Mouse (Mus musculus) CH12.LX (cell line): ENCODE measurements at regions not wholly inside any gene's neighbourhood (a gene's known extent, or its start where the extent isn't known, plus 50 kb on each side); places are given as distances from the start of the nearest gene placed in this dataset.

Source experiments
- DNase-seq: peaks from one replicate; pipeline ENCODE4 v3.0.0-alpha.2; 2013; ENCODE audit errors: extremely low read depth
- H3K27ac ChIP-seq: 2 replicates; pipeline ENCODE4 v1.5.1; 2012; ENCODE audit warnings: low read depth, mild to moderate bottlenecking, control low read depth, moderate library complexity; ENCODE audit not compliant: insufficient read depth
- H3K27me3 ChIP-seq: replicated peaks from 2 replicates; pipeline ENCODE3; 2012; ENCODE audit warnings: inconsistent platforms
- H3K36me3 ChIP-seq, 2 experiments: replicated peaks in 1 of 2; 2 replicates each; pipeline versions ENCODE3 to v1.6.1; 2012; ENCODE audit warnings: inconsistent platforms in 1 of 2, low read length in 1 of 2, mild to moderate bottlenecking in 1 of 2, mixed read lengths in 1 of 2, moderate library complexity in 1 of 2; ENCODE audit not compliant: control insufficient read depth in 1 of 2, insufficient read depth in 1 of 2
- H3K4me1 ChIP-seq, 2 experiments: 2 replicates each; pipeline ENCODE4 v1.6.1; 2012; ENCODE audit warnings: inconsistent platforms in 1 of 2, moderate library complexity in 1 of 2; ENCODE audit not compliant: insufficient read depth in 2 of 2, control insufficient read depth in 1 of 2
- H3K4me2 ChIP-seq: 2 replicates; pipeline ENCODE4 v1.6.1; 2012; ENCODE audit warnings: low read depth, mild to moderate bottlenecking, control low read depth; ENCODE audit not compliant: poor library complexity, insufficient read depth, severe bottlenecking
- H3K4me3 ChIP-seq, 3 experiments: fragments of 150-350 bp in 1 of 3; sonication (generic) in 1 of 3; replicated peaks in 1 of 3; 2 replicates each; pipeline versions ENCODE3 to v1.5.1; 2011 to 2012; ENCODE audit warnings: low read depth in 2 of 3, low read length in 2 of 3, mild to moderate bottlenecking in 2 of 3, moderate library complexity in 2 of 3, control low read depth in 1 of 3, improper control_type of control experiment in 1 of 3, inconsistent platforms in 1 of 3, mixed read lengths in 1 of 3; ENCODE audit not compliant: poor library complexity in 1 of 3
- H3K79me2 ChIP-seq: replicated peaks from 2 replicates; pipeline ENCODE4 v1.6.1; 2012; ENCODE audit warnings: mild to moderate bottlenecking, moderate library complexity; ENCODE audit not compliant: control insufficient read depth, poor library complexity, insufficient read depth, severe bottlenecking; ENCODE audit errors: extremely low read depth
- H3K9ac ChIP-seq: 2 replicates; pipeline ENCODE4 v1.6.1; 2012; ENCODE audit warnings: low read depth, mild to moderate bottlenecking, control low read depth, moderate library complexity; ENCODE audit not compliant: insufficient read depth
- H3K9me3 ChIP-seq: replicated peaks from 2 replicates; pipeline ENCODE3; 2012; ENCODE audit warnings: low read length, inconsistent platforms, mixed read lengths
- CHD2 ChIP-seq: IDR thresholded peaks from 2 replicates; pipeline ENCODE4 v1.6.1; 2011; ENCODE audit warnings: low read length, improper control_type of control experiment
- CTCF ChIP-seq, 2 experiments: IDR thresholded peaks in 1 of 2; conservative IDR thresholded peaks in 1 of 2; 2 replicates each; pipeline ENCODE4 v1.5.1; 2011 to 2012; ENCODE audit warnings: low read depth in 2 of 2, low read length in 2 of 2, improper control_type of control experiment in 1 of 2, inconsistent platforms in 1 of 2, mild to moderate bottlenecking in 1 of 2, moderate library complexity in 1 of 2
- ELF1 ChIP-seq: IDR thresholded peaks from 2 replicates; pipeline ENCODE4 v1.6.1; 2014; ENCODE audit warnings: low read depth, mild to moderate bottlenecking, inconsistent platforms, low read length, improper control_type of control experiment
- EP300 ChIP-seq: IDR thresholded peaks from 2 replicates; pipeline ENCODE4 v1.6.1; 2011; ENCODE audit warnings: low read length, improper control_type of control experiment
- ETS1 ChIP-seq: conservative IDR thresholded peaks from 2 replicates; pipeline ENCODE4 v1.6.1; 2012; ENCODE audit warnings: low read depth, mild to moderate bottlenecking, inconsistent platforms, low read length, improper control_type of control experiment, moderate library complexity
- GABPA ChIP-seq: IDR thresholded peaks from 2 replicates; pipeline ENCODE4 v1.6.1; 2012; ENCODE audit warnings: low read depth, low read length, improper control_type of control experiment, inconsistent platforms; ENCODE audit not compliant: insufficient replicate concordance
- HCFC1 ChIP-seq: IDR thresholded peaks from 2 replicates; pipeline ENCODE4 v1.6.1; 2012; ENCODE audit warnings: low read depth, mild to moderate bottlenecking, inconsistent platforms, low read length, improper control_type of control experiment
- IRF4 ChIP-seq: IDR thresholded peaks from 2 replicates; pipeline ENCODE4 v1.6.1; 2014; ENCODE audit warnings: low read depth, mild to moderate bottlenecking, inconsistent platforms, low read length, improper control_type of control experiment
- JUN ChIP-seq: IDR thresholded peaks from 2 replicates; pipeline ENCODE4 v1.6.1; 2011; ENCODE audit warnings: low read depth, mild to moderate bottlenecking, low read length, improper control_type of control experiment, moderate library complexity; ENCODE audit not compliant: insufficient read depth
- JUND ChIP-seq: conservative IDR thresholded peaks from 2 replicates; pipeline ENCODE4 v1.6.1; 2011; ENCODE audit warnings: low read depth, low read length, improper control_type of control experiment
- KAT2A ChIP-seq: IDR thresholded peaks from 2 replicates; pipeline ENCODE4 v1.6.1; 2012; ENCODE audit warnings: low read length, improper control_type of control experiment, inconsistent platforms; ENCODE audit not compliant: insufficient replicate concordance
- MAX ChIP-seq: IDR thresholded peaks from 2 replicates; pipeline ENCODE4 v1.6.1; 2011; ENCODE audit warnings: low read length, improper control_type of control experiment
- MAZ ChIP-seq: IDR thresholded peaks from 2 replicates; pipeline ENCODE4 v1.6.1; 2012; ENCODE audit warnings: low read depth, mild to moderate bottlenecking, inconsistent platforms, low read length, improper control_type of control experiment, moderate library complexity
- MEF2A ChIP-seq: IDR thresholded peaks from 2 replicates; pipeline ENCODE4 v1.6.1; 2014; ENCODE audit warnings: low read depth, mild to moderate bottlenecking, inconsistent platforms, low read length, improper control_type of control experiment, borderline replicate concordance
- MXI1 ChIP-seq: IDR thresholded peaks from 2 replicates; pipeline ENCODE4 v1.6.1; 2011; ENCODE audit warnings: mild to moderate bottlenecking, low read depth, low read length, improper control_type of control experiment
- MYC ChIP-seq: IDR thresholded peaks from 2 replicates; pipeline ENCODE4 v1.6.1; 2011; ENCODE audit warnings: low read depth, mild to moderate bottlenecking, improper control_type of control experiment, low read length
- NELFE ChIP-seq: IDR thresholded peaks from 2 replicates; pipeline ENCODE4 v1.6.1; 2011; ENCODE audit warnings: low read depth, low read length, improper control_type of control experiment
- NRF1 ChIP-seq: IDR thresholded peaks from 2 replicates; pipeline ENCODE4 v1.6.1; 2014; ENCODE audit warnings: low read depth, mild to moderate bottlenecking, inconsistent platforms, low read length, improper control_type of control experiment, moderate library complexity
- PAX5 ChIP-seq: IDR thresholded peaks from 2 replicates; pipeline ENCODE4 v1.6.1; 2012; ENCODE audit warnings: low read length, inconsistent platforms, mixed read lengths
- POLR2AphosphoS2 ChIP-seq: IDR thresholded peaks from 2 replicates; pipeline ENCODE4 v1.6.1; 2011; ENCODE audit warnings: low read depth, low read length, improper control_type of control experiment
- RAD21 ChIP-seq: IDR thresholded peaks from 2 replicates; pipeline ENCODE4 v1.6.1; 2011; ENCODE audit warnings: low read depth, mild to moderate bottlenecking, low read length, improper control_type of control experiment, moderate library complexity
- RCOR1 ChIP-seq: conservative IDR thresholded peaks from 2 replicates; pipeline ENCODE4 v1.6.1; 2012; ENCODE audit warnings: low read depth, mild to moderate bottlenecking, inconsistent platforms, low read length, improper control_type of control experiment
- SMC3 ChIP-seq: IDR thresholded peaks from 2 replicates; pipeline ENCODE4 v1.6.1; 2011; ENCODE audit warnings: low read depth, low read length, improper control_type of control experiment
- USF1 ChIP-seq: IDR thresholded peaks from 2 replicates; pipeline ENCODE4 v1.6.1; 2014; ENCODE audit warnings: low read depth, mild to moderate bottlenecking, inconsistent platforms, low read length, improper control_type of control experiment
- USF2 ChIP-seq: conservative IDR thresholded peaks from 2 replicates; pipeline ENCODE4 v1.6.1; 2011; ENCODE audit warnings: low read depth, low read length, improper control_type of control experiment
- ZC3H11A ChIP-seq: IDR thresholded peaks from 2 replicates; pipeline ENCODE4 v1.6.1; 2012; ENCODE audit warnings: low read depth, mild to moderate bottlenecking, inconsistent platforms, low read length, improper control_type of control experiment
- ZMIZ1 ChIP-seq: IDR thresholded peaks from 2 replicates; pipeline ENCODE4 v1.6.1; 2012; ENCODE audit warnings: low read depth, mild to moderate bottlenecking, inconsistent platforms, low read length, improper control_type of control experiment
- ZNF384 ChIP-seq: IDR thresholded peaks from 2 replicates; pipeline ENCODE4 v1.6.1; 2012; ENCODE audit warnings: low read depth, low read length, improper control_type of control experiment, inconsistent platforms
- dilution Hi-C: fragments of 300-500 bp; cut with MboI; formaldehyde crosslinking; loops from 2 replicates; pipeline ENCODE4 v1.14.3; 2020; ENCODE audit warnings: low sequenced_read_pairs; ENCODE audit not compliant: extremely low pct_unique_long_range_greater_than_20kb, extremely low pct_ligation_motif_present
- in situ Hi-C: fragments of 300-500 bp; cut with MboI; formaldehyde crosslinking; loops from 3 replicates; pipeline ENCODE4 v1.14.3; 2019; ENCODE audit warnings: low sequenced_read_pairs, low pct_ligation_motif_present, low pct_unique_long_range_greater_than_20kb, mixed read lengths

GRCm38 (mm10) chr14:73730796-73731195 is 69.8 kb downstream of the Gm21750 start:
- H3K27me3 ChIP-seq, result no peaks in the 10 kb centered on the region
- TF ChIP-seq EP300, result peak; percentile 49; the same call in 1 of the 2 replicates
- TF ChIP-seq ETS1, result peak; percentile 57
- TF ChIP-seq JUND, result peak; percentile 21; the same call in 1 of the 2 replicates
- no peak for TF ChIP-seq MXI1
- no peak for TF ChIP-seq ZMIZ1
- no peak for TF ChIP-seq NRF1
- TF ChIP-seq MYC, result no peak
- TF ChIP-seq CTCF (conservative IDR thresholded peaks at IDR 0.05 in 1 of 2, IDR thresholded peaks at IDR 0.05 in 1 of 2; ENCODE audit: low read depth in 2 of 2, low read length in 2 of 2), result no peak
- TF ChIP-seq ZNF384, result peak; percentile 86
- TF ChIP-seq POLR2AphosphoS2, result no peak
- no peak for TF ChIP-seq CHD2
- 0 out of 2 replicates have a peak, but pooled peaks have one; percentile 2 for TF ChIP-seq JUN
- no peak for TF ChIP-seq RAD21
- TF ChIP-seq USF1, result no peak
- 0 out of 2 replicates have a peak, but pooled peaks have one; percentile 30 for TF ChIP-seq MEF2A
- no peak for TF ChIP-seq MAX
- no peak for TF ChIP-seq PAX5
- TF ChIP-seq HCFC1, result no peak
- no peak for TF ChIP-seq USF2
- TF ChIP-seq IRF4, result 0 out of 2 replicates have a peak, but pooled peaks have one; percentile 24
- TF ChIP-seq ELF1, result no peak
- TF ChIP-seq KAT2A, result no peak
- no peak for TF ChIP-seq RCOR1
- TF ChIP-seq SMC3, result no peak
- no peak for TF ChIP-seq NELFE
- TF ChIP-seq GABPA, result no peak
- TF ChIP-seq MAZ, result no peak
- TF ChIP-seq ZC3H11A, result no peak
- DNase-seq, result peak; percentile 81
- no peaks in the 10 kb centered on the region for H3K36me3 ChIP-seq
- no peak overlapping the region for H3K27ac ChIP-seq
- H3K4me3 ChIP-seq, result no peak overlapping the region
- H3K9me3 ChIP-seq, result no peaks in the 10 kb centered on the region
- H3K4me2 ChIP-seq, result no peak overlapping the region
- in situ Hi-C loops, result no loop called here
- no peak overlapping the region for H3K9ac ChIP-seq
- dilution Hi-C loops, result no loop called here
- no peaks in the 10 kb centered on the region for H3K79me2 ChIP-seq
- peaks cover 9 to 63% of the 10 kb centered on the region in 2 experiments; a peak in 3 of 4 replicates for H3K4me1 ChIP-seq
